Mouse (Mus musculus) lung, adult 2 months (tissue): Measurements from ENCODE around the gene Ccdc186.

Experiments
- CTCF ChIP-seq: fragments of 200-500 bp; IDR thresholded peaks from 2 replicates; pipeline ENCODE4 v1.5.1; 2011; ENCODE audit warnings: mild to moderate bottlenecking, low read length, control low read depth; ENCODE audit not compliant: insufficient read depth
- POLR2A ChIP-seq: fragments of 200-500 bp; IDR thresholded peaks from 2 replicates; pipeline ENCODE4 v1.6.1; 2011; ENCODE audit warnings: low read depth, mild to moderate bottlenecking, control low read depth, low read length, borderline replicate concordance; ENCODE audit errors: extremely low read depth

- TF ChIP-seq POLR2A (no peak), CTCF (no peak)
These were observed 8.2 kb upstream of the Ccdc186 start for GRCm38 (mm10) chr19:56830163-56830562.
